In the genomic region with DNA sequence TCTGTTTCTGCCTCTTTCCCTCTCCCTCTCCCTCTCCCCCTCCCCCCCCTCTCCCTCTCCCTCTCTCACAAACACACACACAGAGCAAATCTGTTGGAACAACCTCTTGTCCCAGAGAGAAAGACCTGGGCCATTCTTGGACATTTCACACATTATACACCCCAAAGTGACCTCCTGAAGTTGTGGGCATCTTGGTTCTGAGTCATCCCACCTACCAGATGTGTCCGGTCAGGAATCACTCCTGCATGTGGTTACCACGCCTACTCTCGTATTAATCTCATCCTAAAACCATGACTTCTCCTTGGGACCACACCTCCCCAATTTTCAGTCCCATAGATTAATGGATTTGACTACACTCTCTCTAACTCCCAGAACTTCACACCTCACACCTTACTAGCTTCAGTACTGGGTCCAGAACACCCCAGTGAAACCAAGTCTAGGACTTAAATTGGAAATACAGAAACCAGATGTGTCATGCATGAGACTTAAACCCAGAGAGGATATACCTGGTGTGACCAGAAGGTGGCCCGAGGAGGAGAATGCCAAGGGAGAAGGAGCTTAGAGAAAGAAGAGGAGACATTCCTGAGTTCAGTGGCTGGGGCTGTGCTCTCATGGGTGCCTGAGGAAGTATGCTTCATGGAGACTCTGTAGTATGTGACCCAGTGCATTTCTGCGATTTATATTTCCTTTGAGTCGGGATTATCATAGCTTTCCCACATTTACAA, we compare ENCODE assay signal across 13 mouse cellular contexts. TPM values are rescaled to one million over a fixed set of nuclear protein-coding genes. Genes with fewer than 3 reads are reported as not detected.
A peak's percentile ranks its signal among the peaks of the same experiment; 100 is the strongest.
DNase-seq lines count a peak whose midpoint lies in the region; ATAC-seq and TF ChIP-seq lines count a peak whose summit lies in the region.
"Had no signal": no experiment of that assay in that cellular context is flagged by ENCODE, and none has a peak within 500 bp of the region (broad histone marks: within the 10 kb centered on the region; RNA-seq: fewer than 3 reads in every experiment).

No protein-coding gene starts in this region.

- H3K4me3 ChIP-seq in heart, postnatal 0 days (ENCODE audit: low read depth, low read length): no peak overlapping the region
- no peak overlapping the region for H3K4me3 ChIP-seq in heart, embryonic 11.5 days (ENCODE audit: low read depth, low read length)
- H3K4me3 ChIP-seq: lung, embryonic 15.5 days had no signal

- WGBS in heart, postnatal 0 days: 75% methylated on average over 6 of the region's 6 CpGs
- 76% methylated on average over 6 of the region's 6 CpGs for WGBS in heart, embryonic 11.5 days (ENCODE audit: insufficient replicate concordance)

- H3K36me3 ChIP-seq in heart, postnatal 0 days (replicated peaks; ENCODE audit: control insufficient read depth, insufficient read depth, low read length): peaks cover 10% of the 10 kb centered on the region
- H3K36me3 ChIP-seq in heart, embryonic 11.5 days (ENCODE audit: control insufficient read depth, insufficient read depth, low read length): peaks cover 3% of the 10 kb centered on the region; the same call in 1 of the 2 replicates

- ATAC-seq in heart, postnatal 0 days (ENCODE audit: insufficient read depth, low read depth): no peak
- no peak for ATAC-seq in heart, embryonic 11.5 days (replicated peaks; ENCODE audit: insufficient number of reproducible peaks, low FRiP score, low TSS enrichment)
- ATAC-seq in CD4-positive, CD25-positive, alpha-beta regulatory T cell, adult 4 months: no peak

- H3K4me2 ChIP-seq in heart, postnatal 0 days (ENCODE audit: low read depth, low read length): no peak overlapping the region
- no peak overlapping the region for H3K4me2 ChIP-seq in heart, embryonic 11.5 days
- H3K4me2 ChIP-seq: lung, embryonic 15.5 days had no signal

- DNase-seq in heart, postnatal 0 days (ENCODE audit: low spot score): no peak
- DNase-seq in urinary bladder, postnatal 14 days (ENCODE audit: low spot score): peak; percentile 6
- DNase-seq in urinary bladder, postnatal 25 days (ENCODE audit: low spot score): no peak
- peak; percentile 19 for DNase-seq in embryo, embryonic 9.5 days (ENCODE audit: extremely low spot score)
- no peak for DNase-seq in adrenal gland, adult 8-10 months
- DNase-seq in cerebellum, adult 11 months: no peak
- DNase-seq: adrenal gland, postnatal 10 days; cerebellum, adult 9-10 months; heart, postnatal 10 days; kidney, adult 9 months had no signal

- H3K4me1 ChIP-seq in heart, postnatal 0 days (ENCODE audit: control insufficient read depth, insufficient read depth): no peaks in the 10 kb centered on the region
- no peaks in the 10 kb centered on the region for H3K4me1 ChIP-seq in heart, embryonic 11.5 days (ENCODE audit: control insufficient read depth, insufficient read depth, low read length)
- H3K4me1 ChIP-seq: lung, embryonic 15.5 days had no signal

- no peak for TF ChIP-seq EP300 in heart, postnatal 0 days (IDR thresholded peaks at IDR 0.05; ENCODE audit: low read depth)

- H3K27me3 ChIP-seq in heart, postnatal 0 days (ENCODE audit: control insufficient read depth, insufficient read depth, low read length): no peaks in the 10 kb centered on the region
- H3K27me3 ChIP-seq in heart, embryonic 11.5 days (ENCODE audit: control insufficient read depth, insufficient read depth, low read length): no peaks in the 10 kb centered on the region
- H3K27me3 ChIP-seq: lung, embryonic 15.5 days had no signal

- TF ChIP-seq CTCF in heart, postnatal 0 days (IDR thresholded peaks at IDR 0.05; ENCODE audit: low read depth): peak; percentile 40

- H3K27ac ChIP-seq in heart, postnatal 0 days (ENCODE audit: low read depth): no peak overlapping the region
- no peak overlapping the region for H3K27ac ChIP-seq in heart, embryonic 11.5 days (ENCODE audit: low read depth, low read length)
- H3K27ac ChIP-seq: lung, embryonic 15.5 days had no signal

- no peak overlapping the region for H3K9ac ChIP-seq in heart, postnatal 0 days (replicated peaks; ENCODE audit: low read depth, low read length)
- no peak overlapping the region for H3K9ac ChIP-seq in heart, embryonic 11.5 days (ENCODE audit: low read depth, low read length)
- H3K9ac ChIP-seq: lung, embryonic 15.5 days had no signal

- H3K9me3 ChIP-seq in heart, postnatal 0 days (replicated peaks; ENCODE audit: control insufficient read depth, low read length): no peaks in the 10 kb centered on the region
- H3K9me3 ChIP-seq in heart, embryonic 11.5 days (replicated peaks; ENCODE audit: control insufficient read depth, low read length): no peaks in the 10 kb centered on the region
- H3K9me3 ChIP-seq: lung, embryonic 15.5 days had no signal

RNA-seq across cellular contexts. Expression of a gene that starts 26.7 kb away (rescaled TPM):
- total RNA-seq in heart, postnatal 0 days (2014; rRNA removed; ENCODE audit: low replicate concordance): 400 and 502 TPM in 2 replicates
- polyA plus RNA-seq in heart, postnatal 0 days (2015; fragmentation: Nextera tagmentation; extraction: Ambion mirVana): 1,221 and 1,258 TPM in 2 replicates
- polyA plus RNA-seq in heart, embryonic 11.5 days (2014; fragmentation: Nextera tagmentation; extraction: Ambion mirVana): 615 and 651 TPM in 2 replicates
- total RNA-seq in adrenal gland, adult 8-10 months (2022): 100 to 1,000 TPM; 224 to 278 (median 248) TPM
- 100 to 1,000 TPM; 157 to 163 TPM for polyA plus RNA-seq in CD4-positive, CD25-positive, alpha-beta regulatory T cell, adult 4 months (2017; shearing (Covaris generic))

Comparison
In these comparisons a context has a peak if more than half of its experiments do, and no peak if none do; other contexts are left out.
1. DNase-seq: peak in urinary bladder, postnatal 14 days (single experiment) and embryo, embryonic 9.5 days (single experiment); none in heart, postnatal 0 days (single experiment), urinary bladder, postnatal 25 days (single experiment), adrenal gland, adult 8-10 months (single experiment) and cerebellum, adult 11 months (single experiment).